Mouse (Mus musculus) ES-E14 (cell line): ENCODE data around the gene Lrp6.

Source experiments
- CHD2 ChIP-seq: IDR thresholded peaks from 2 replicates; pipeline ENCODE4 v1.6.1; 2014; ENCODE audit warnings: mild to moderate bottlenecking, low read depth, low read length, inconsistent platforms
- HCFC1 ChIP-seq: IDR thresholded peaks from 2 replicates; pipeline ENCODE4 v1.6.1; 2012; ENCODE audit warnings: low read length, inconsistent platforms, borderline replicate concordance; ENCODE audit not compliant: insufficient read depth
- MAFK ChIP-seq: IDR thresholded peaks from 2 replicates; pipeline ENCODE4 v1.6.1; 2014; ENCODE audit warnings: mild to moderate bottlenecking, low read depth, low read length, inconsistent platforms; ENCODE audit not compliant: insufficient read depth
- ZC3H11A ChIP-seq: IDR thresholded peaks from 2 replicates; pipeline ENCODE4 v1.6.1; 2012; ENCODE audit warnings: low read depth, mild to moderate bottlenecking, inconsistent platforms, low read length, borderline replicate concordance
- ZNF384 ChIP-seq: IDR thresholded peaks from 2 replicates; pipeline ENCODE4 v1.6.1; 2012; ENCODE audit warnings: low read depth, low read length, inconsistent platforms

GRCm38 (mm10) chr6:134558546-134559129 lies 8.1 kb downstream of the Lrp6 start:
- TF ChIP-seq ZNF384: no peak; the same call in 1 of the 2 replicates
- no peak for TF ChIP-seq HCFC1
- TF ChIP-seq CHD2: no peak
- no peak for TF ChIP-seq ZC3H11A
- TF ChIP-seq MAFK: no peak
